Mouse (Mus musculus): ENCODE results near the gene Dlec1. TPM values are rescaled to one million over a fixed set of nuclear protein-coding genes. Genes with fewer than 3 reads are reported as not detected.

Gene Dlec1
- polyA plus RNA-seq (2012; rRNA removed), result 0.92 and 2.2 TPM in 2 replicates

GRCm38 (mm10) chr9:119101992-119102782 lies at the start of gene Dlec1:
TSS of gene Dlec1 (plus strand) at chr9:119102478.
- TF ChIP-seq POLR2A (IDR thresholded peaks at IDR 0.05; ENCODE audit: borderline replicate concordance, extremely low read depth, insufficient read depth, insufficient read length, poor library complexity, severe bottlenecking) (no peak), CTCF (IDR thresholded peaks at IDR 0.05; ENCODE audit: borderline replicate concordance, extremely low read depth, insufficient read depth, insufficient read length) (peak; percentile 20; the same call in 1 of the 2 replicates)

GRCm38 (mm10) chr9:119053964-119054576 lies 48.2 kb upstream of the Dlec1 start:
- TF ChIP-seq CTCF (IDR thresholded peaks at IDR 0.05; ENCODE audit: borderline replicate concordance, extremely low read depth, insufficient read depth, insufficient read length), result no peak
- no peak for TF ChIP-seq POLR2A (IDR thresholded peaks at IDR 0.05; ENCODE audit: borderline replicate concordance, extremely low read depth, insufficient read depth, insufficient read length, poor library complexity, severe bottlenecking)
- DNase-seq (ENCODE audit: low read depth), result no peak

More at GRCm38 (mm10) chr9:119101992-119102782, at the start of gene Dlec1:
- DNase-seq (ENCODE audit: low read depth), result peak; percentile 94

- no peak for TF ChIP-seq CTCF (IDR thresholded peaks at IDR 0.05; ENCODE audit: borderline replicate concordance, extremely low read depth, insufficient read depth, insufficient read length)
- TF ChIP-seq POLR2A (IDR thresholded peaks at IDR 0.05; ENCODE audit: borderline replicate concordance, extremely low read depth, insufficient read depth, insufficient read length, poor library complexity, severe bottlenecking), result no peak
- DNase-seq (ENCODE audit: low read depth), result no peak
Measured at GRCm38 (mm10) chr9:119055336-119055735, 46.9 kb upstream of the Dlec1 start.

GRCm38 (mm10) chr9:119058245-119058644 lies 44.0 kb upstream of the Dlec1 start:
- DNase-seq (ENCODE audit: low read depth), result no peak
- TF ChIP-seq CTCF (IDR thresholded peaks at IDR 0.05; ENCODE audit: borderline replicate concordance, extremely low read depth, insufficient read depth, insufficient read length) (no peak), POLR2A (IDR thresholded peaks at IDR 0.05; ENCODE audit: borderline replicate concordance, extremely low read depth, insufficient read depth, insufficient read length, poor library complexity, severe bottlenecking) (no peak)

GRCm38 (mm10) chr9:119060701-119061100 lies 41.6 kb upstream of the Dlec1 start:
- no peak for DNase-seq (ENCODE audit: low read depth)
- TF ChIP-seq POLR2A (IDR thresholded peaks at IDR 0.05; ENCODE audit: borderline replicate concordance, extremely low read depth, insufficient read depth, insufficient read length, poor library complexity, severe bottlenecking) (no peak), CTCF (IDR thresholded peaks at IDR 0.05; ENCODE audit: borderline replicate concordance, extremely low read depth, insufficient read depth, insufficient read length) (no peak)

- no peak for DNase-seq (ENCODE audit: low read depth)
- TF ChIP-seq CTCF (IDR thresholded peaks at IDR 0.05; ENCODE audit: borderline replicate concordance, extremely low read depth, insufficient read depth, insufficient read length), result no peak
- TF ChIP-seq POLR2A (IDR thresholded peaks at IDR 0.05; ENCODE audit: borderline replicate concordance, extremely low read depth, insufficient read depth, insufficient read length, poor library complexity, severe bottlenecking), result no peak
Measured at GRCm38 (mm10) chr9:119063036-119063644, 39.1 kb upstream of the Dlec1 start.

- TF ChIP-seq POLR2A (IDR thresholded peaks at IDR 0.05; ENCODE audit: borderline replicate concordance, extremely low read depth, insufficient read depth, insufficient read length, poor library complexity, severe bottlenecking) (no peak), CTCF (IDR thresholded peaks at IDR 0.05; ENCODE audit: borderline replicate concordance, extremely low read depth, insufficient read depth, insufficient read length) (no peak)
Measured at GRCm38 (mm10) chr9:119064296-119064695, 38.0 kb upstream of the Dlec1 start.

GRCm38 (mm10) chr9:119067601-119068000 lies 34.7 kb upstream of the Dlec1 start:
- TF ChIP-seq CTCF (IDR thresholded peaks at IDR 0.05; ENCODE audit: borderline replicate concordance, extremely low read depth, insufficient read depth, insufficient read length) (peak; percentile 93), POLR2A (IDR thresholded peaks at IDR 0.05; ENCODE audit: borderline replicate concordance, extremely low read depth, insufficient read depth, insufficient read length, poor library complexity, severe bottlenecking) (no peak)
- peak; percentile 83 for DNase-seq (ENCODE audit: low read depth)

More at GRCm38 (mm10) chr9:119064296-119064695, 38.0 kb upstream of the Dlec1 start:
- DNase-seq (ENCODE audit: low read depth), result no peak

GRCm38 (mm10) chr9:119068266-119068665 lies 34.0 kb upstream of the Dlec1 start:
- TF ChIP-seq POLR2A (IDR thresholded peaks at IDR 0.05; ENCODE audit: borderline replicate concordance, extremely low read depth, insufficient read depth, insufficient read length, poor library complexity, severe bottlenecking) (no peak), CTCF (IDR thresholded peaks at IDR 0.05; ENCODE audit: borderline replicate concordance, extremely low read depth, insufficient read depth, insufficient read length) (no peak)
- DNase-seq (ENCODE audit: low read depth), result no peak

GRCm38 (mm10) chr9:119070173-119070825 lies 32.0 kb upstream of the Dlec1 start:
- TF ChIP-seq POLR2A (IDR thresholded peaks at IDR 0.05; ENCODE audit: borderline replicate concordance, extremely low read depth, insufficient read depth, insufficient read length, poor library complexity, severe bottlenecking) (no peak), CTCF (IDR thresholded peaks at IDR 0.05; ENCODE audit: borderline replicate concordance, extremely low read depth, insufficient read depth, insufficient read length) (no peak)
- DNase-seq (ENCODE audit: low read depth), result no peak

- TF ChIP-seq POLR2A (IDR thresholded peaks at IDR 0.05; ENCODE audit: borderline replicate concordance, extremely low read depth, insufficient read depth, insufficient read length, poor library complexity, severe bottlenecking), result no peak
- no peak for TF ChIP-seq CTCF (IDR thresholded peaks at IDR 0.05; ENCODE audit: borderline replicate concordance, extremely low read depth, insufficient read depth, insufficient read length)
- no peak for DNase-seq (ENCODE audit: low read depth)
Measured at GRCm38 (mm10) chr9:119071786-119072185, 30.5 kb upstream of the Dlec1 start.
